Mouse (Mus musculus): ENCODE data around the gene Tcaim.

DNA sequence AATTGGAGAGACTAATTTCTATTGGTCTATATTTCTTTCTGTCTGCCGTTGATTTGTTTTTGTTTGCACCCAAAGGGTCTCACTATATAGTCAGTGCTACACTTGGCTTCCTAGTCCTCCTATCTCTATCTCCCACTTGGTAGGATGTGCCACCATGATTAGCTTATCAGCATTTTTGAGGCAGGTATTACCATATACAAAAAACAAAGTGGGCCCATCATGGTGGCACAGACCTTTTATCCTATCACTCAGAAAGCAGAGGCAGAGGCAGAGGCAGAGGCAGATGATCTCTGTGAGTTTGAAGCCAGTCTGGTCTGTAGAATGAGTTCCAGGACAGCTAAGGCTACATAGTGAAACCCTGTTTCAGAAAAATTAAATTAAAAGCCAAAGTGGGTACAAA lies 18.8 kb upstream of the Tcaim start:
- TF ChIP-seq CTCF (IDR thresholded peaks at IDR 0.05; ENCODE audit: insufficient read depth, low read depth, low read length), result no peak
- TF ChIP-seq POLR2A (IDR thresholded peaks at IDR 0.05; ENCODE audit: insufficient read depth, low read depth, low read length), result no peak
